Mouse (Mus musculus) neural tube, embryonic 14.5 days (tissue): ENCODE results near the gene Grk6. TPM values are rescaled to one million over a fixed set of nuclear protein-coding genes. Genes with fewer than 3 reads are reported as not detected.

ENCODE experiments used
- ATAC-seq: fragments of 200-750 bp; cut with Nextera tagmentation; 2 replicates; pipeline ENCODE4 v1.8.0; 2017; ENCODE audit warnings: low read depth, mild to moderate bottlenecking, moderate TSS enrichment, moderate library complexity
- H3K27ac ChIP-seq: fragments of 300-500 bp; sonication (generic); 2 replicates; pipeline ENCODE4 v1.5.1; 2014; ENCODE audit warnings: low read depth, mild to moderate bottlenecking, control low read depth, low read length, moderate library complexity, mixed read lengths
- H3K27me3 ChIP-seq: fragments of 300-500 bp; sonication (generic); 2 replicates; pipeline ENCODE4 v1.6.1; 2014; ENCODE audit warnings: low read length; ENCODE audit not compliant: control insufficient read depth, insufficient read depth
- H3K36me3 ChIP-seq: fragments of 300-500 bp; sonication (generic); 2 replicates; pipeline ENCODE4 v1.6.1; 2014; ENCODE audit warnings: low read length, mixed read lengths; ENCODE audit not compliant: control insufficient read depth, insufficient read depth
- H3K4me1 ChIP-seq: fragments of 300-500 bp; sonication (generic); 2 replicates; pipeline ENCODE4 v1.6.1; 2014; ENCODE audit warnings: low read length; ENCODE audit not compliant: control insufficient read depth, insufficient read depth
- H3K4me2 ChIP-seq: fragments of 300-500 bp; sonication (generic); 2 replicates; pipeline ENCODE4 v1.6.1; 2014; ENCODE audit warnings: mild to moderate bottlenecking, low read depth, low read length, control low read depth
- H3K4me3 ChIP-seq: fragments of 300-500 bp; sonication (generic); 2 replicates; pipeline ENCODE4 v1.5.1; 2014; ENCODE audit warnings: low read depth, low read length, control low read depth, mixed read lengths
- H3K9ac ChIP-seq: fragments of 300-500 bp; sonication (generic); replicated peaks from 2 replicates; pipeline ENCODE4 v1.6.1; 2014; ENCODE audit warnings: low read depth, mild to moderate bottlenecking, control low read depth, low read length, mixed read lengths
- H3K9me3 ChIP-seq: fragments of 300-500 bp; sonication (generic); 2 replicates; pipeline ENCODE4 v1.6.1; 2016; ENCODE audit warnings: low read length; ENCODE audit not compliant: control insufficient read depth
- WGBS: fragments of 180-500 bp; shearing (Covaris S2); extraction: QIAGEN DNeasy Blood & Tissue Kit; methylation state at CpG from one replicate; pipeline ENCODE4 v1.1.7; 2014; 5-methylcytosine and 5-hydroxymethylcytosine counted together
- polyA plus RNA-seq: library from polyadenylated mRNA; unstranded; fragments of >200 nt; fragmentation: Nextera tagmentation; extraction: Ambion mirVana; gene quantifications from 2 replicates; pipeline ENCODE4 v1.2.1, GENCODE M21; 2014

Gene Grk6
- polyA plus RNA-seq, 1 experiment from 2014 or later = 39.0 TPM

DNA sequence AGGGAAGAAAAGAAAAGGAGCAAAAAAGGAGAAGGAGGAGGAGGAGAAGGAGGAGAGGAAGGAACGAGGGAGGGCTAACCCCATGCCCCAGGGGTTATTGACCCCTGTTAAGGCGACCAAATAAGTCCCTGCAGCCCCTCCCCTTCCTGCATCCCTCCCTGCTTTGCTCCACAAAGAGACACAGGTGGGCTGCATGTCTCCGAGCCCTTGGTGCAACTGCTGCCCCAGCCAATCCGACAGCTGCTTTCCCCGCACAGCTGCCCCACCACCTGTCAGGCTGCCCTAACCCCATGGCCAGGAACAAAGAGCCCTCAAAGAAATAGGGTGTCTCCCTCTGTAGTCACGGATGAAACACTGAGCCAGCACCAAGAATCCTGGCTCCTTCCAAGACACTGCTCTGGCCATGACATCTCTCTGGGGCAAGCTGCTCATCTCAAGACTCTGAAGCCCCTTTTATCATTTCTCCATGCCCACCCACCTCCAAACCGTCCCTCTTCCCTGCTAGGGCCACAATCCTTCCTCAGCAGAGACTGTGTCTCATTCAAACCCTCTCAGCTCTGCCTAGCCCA is 39.7 kb downstream of the Grk6 start:
- Histone ChIP-seq H3K4me3 (peak overlapping the region; percentile 99), H3K27me3 (peaks cover 2% of the 10 kb centered on the region; the same call in 1 of the 2 replicates), H3K36me3 (peaks cover 33% of the 10 kb centered on the region), H3K9me3 (no peaks in the 10 kb centered on the region), H3K27ac (peak overlapping the region; percentile 74), H3K9ac (peak overlapping the region; percentile 100), H3K4me2 (peak overlapping the region; percentile 97), H3K4me1 (peaks cover 42% of the 10 kb centered on the region)
- ATAC-seq = no peak
- WGBS = 10% methylated on average over 7 of the region's 7 CpGs

DNA sequence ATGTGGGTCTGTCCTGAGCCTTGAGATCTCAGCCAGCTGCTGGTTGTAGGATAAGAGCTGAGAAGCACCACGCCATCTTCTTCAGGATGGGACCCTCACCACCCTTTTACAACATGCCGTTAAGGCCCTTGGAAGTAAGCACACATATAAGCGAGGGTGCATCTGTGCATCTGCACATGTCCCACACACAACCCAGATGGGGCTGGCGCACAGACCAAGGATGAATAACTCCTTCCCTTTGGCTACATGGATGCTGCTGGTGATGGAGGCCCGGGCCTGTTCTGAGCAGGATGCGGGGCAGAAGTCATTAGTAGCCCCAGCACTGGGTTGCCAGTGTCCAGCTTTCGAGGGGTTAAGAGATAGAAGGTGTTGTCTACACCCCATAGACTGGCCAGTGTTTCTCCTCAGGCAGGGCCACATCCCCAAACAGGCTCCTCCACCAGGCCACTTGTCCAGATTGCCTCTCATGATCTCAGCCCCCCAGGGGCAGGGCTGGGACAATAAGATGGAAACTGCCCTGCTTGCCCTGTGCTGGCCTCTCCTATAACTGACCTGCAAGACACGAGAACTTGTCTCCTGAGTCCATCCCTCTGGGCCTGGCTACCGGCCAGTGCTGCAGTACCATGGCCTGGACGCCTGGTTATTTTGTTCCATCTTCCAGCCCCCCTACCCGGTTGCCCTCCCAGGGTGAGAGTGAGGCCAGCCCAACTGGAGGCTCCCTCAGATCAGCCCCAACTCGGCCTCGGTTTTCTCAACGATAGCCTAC is 41.3 kb downstream of the Grk6 start:
- 16% methylated on average over 14 of the region's 14 CpGs for WGBS
- peaks cover 2% of the 10 kb centered on the region; the same call in 1 of the 2 replicates for H3K27me3 ChIP-seq
- peak overlapping the region; percentile 97 for H3K4me2 ChIP-seq
- no peak for ATAC-seq
- peaks cover 17% of the 10 kb centered on the region for H3K36me3 ChIP-seq
- peak overlapping the region; percentile 99 for H3K27ac ChIP-seq
- H3K4me1 ChIP-seq = peaks cover 42% of the 10 kb centered on the region
- H3K9me3 ChIP-seq = no peaks in the 10 kb centered on the region
- peak overlapping the region; percentile 100 for H3K9ac ChIP-seq
- peak overlapping the region; percentile 99 for H3K4me3 ChIP-seq

GRCm38 (mm10) chr13:55486916-55487577 is 42.2 kb downstream of the Grk6 start:
- Histone ChIP-seq H3K36me3 (peaks cover 8% of the 10 kb centered on the region), H3K27ac (peak overlapping the region; percentile 99), H3K4me1 (peaks cover 42% of the 10 kb centered on the region), H3K4me3 (peak overlapping the region; percentile 99), H3K9me3 (no peaks in the 10 kb centered on the region), H3K4me2 (peak overlapping the region; percentile 97), H3K27me3 (peaks cover 2% of the 10 kb centered on the region; the same call in 1 of the 2 replicates), H3K9ac (peak overlapping the region; percentile 100)
- under 1% methylated on average over 25 of the region's 29 CpGs for WGBS
- peak; percentile 38 for ATAC-seq

- ATAC-seq = peak; percentile 79
- H3K9me3 ChIP-seq = no peaks in the 10 kb centered on the region
Observed at GRCm38 (mm10) chr13:55487578-55488498, 43.0 kb downstream of the Grk6 start, which contains the start of gene Dbn1. Gene Dbn1 (minus strand): TSS chr13:55488111.

GRCm38 (mm10) chr13:55494257-55494656 is 49.4 kb downstream of the Grk6 start:
- H3K9ac ChIP-seq = no peak overlapping the region
- H3K27ac ChIP-seq = no peak overlapping the region
- no peak for ATAC-seq
- no peaks in the 10 kb centered on the region for H3K27me3 ChIP-seq
- peaks cover 12% of the 10 kb centered on the region; the same call in 1 of the 2 replicates for H3K4me1 ChIP-seq
- H3K4me3 ChIP-seq = no peak overlapping the region
- 0 out of 2 replicates have a peak, but pooled peaks cover 6% of the 10 kb centered on the region for H3K36me3 ChIP-seq
- no peak overlapping the region for H3K4me2 ChIP-seq
- WGBS = 28% methylated on average over 2 of the region's 2 CpGs
- H3K9me3 ChIP-seq = no peaks in the 10 kb centered on the region

More at GRCm38 (mm10) chr13:55487578-55488498, 43.0 kb downstream of the Grk6 start, which contains the start of gene Dbn1:
- peak within 1 kb of the TSS; percentile 99 for H3K4me3 ChIP-seq
- peaks cover under 1% of the 10 kb centered on the region; the same call in 1 of the 2 replicates for H3K36me3 ChIP-seq
- peaks cover 34% of the 10 kb centered on the region for H3K4me1 ChIP-seq
- H3K27ac ChIP-seq = peak within 1 kb of the TSS; percentile 99
- under 1% methylated on average over 29 of the region's 83 CpGs for WGBS
- H3K4me2 ChIP-seq = peak within 1 kb of the TSS; percentile 97
- peak within 1 kb of the TSS; percentile 100 for H3K9ac ChIP-seq
- H3K27me3 ChIP-seq = peaks cover 2% of the 10 kb centered on the region; the same call in 1 of the 2 replicates

DNA sequence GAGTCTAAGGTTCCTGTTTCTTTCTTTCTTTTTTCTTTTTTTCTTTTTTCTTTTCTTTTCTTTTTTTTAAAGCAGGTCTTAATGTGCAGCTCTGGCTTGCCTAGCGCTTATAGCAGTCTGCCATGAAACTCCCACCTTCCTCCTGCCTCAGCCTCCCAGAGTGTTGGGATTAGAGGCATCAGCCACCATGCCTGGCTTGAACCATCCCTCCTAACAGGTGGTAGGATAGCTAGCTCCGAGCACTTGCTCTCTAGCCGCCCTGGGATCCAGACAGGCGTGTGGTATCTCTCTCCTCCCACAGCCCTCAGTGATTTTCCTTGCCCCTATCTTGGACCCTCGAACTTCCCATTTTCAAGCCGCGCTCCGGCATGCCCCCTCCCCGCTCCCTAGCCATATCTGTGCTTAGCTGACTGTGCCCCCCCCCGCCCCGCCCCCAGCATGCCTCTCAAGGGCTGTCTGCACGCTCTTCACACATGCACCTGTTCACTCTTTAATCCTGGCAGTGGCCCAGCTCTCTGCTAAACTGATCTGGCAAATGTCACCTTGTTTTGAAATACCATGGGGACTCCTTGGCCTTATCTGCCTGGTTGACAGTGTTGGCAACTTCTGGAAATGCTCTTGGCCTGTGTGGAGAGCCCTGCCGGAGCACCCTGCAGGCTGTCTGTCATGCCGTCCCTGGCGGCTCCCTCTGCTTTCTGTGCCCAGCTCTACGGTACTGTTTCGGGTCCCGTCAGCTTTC is 50.2 kb downstream of the Grk6 start:
- WGBS = 21% methylated on average over 18 of the region's 18 CpGs
- Histone ChIP-seq H3K4me1 (peaks cover 12% of the 10 kb centered on the region; the same call in 1 of the 2 replicates), H3K27me3 (no peaks in the 10 kb centered on the region), H3K9me3 (no peaks in the 10 kb centered on the region), H3K4me2 (no peak overlapping the region), H3K36me3 (0 out of 2 replicates have a peak, but pooled peaks cover 6% of the 10 kb centered on the region), H3K9ac (0 out of 2 replicates have a peak overlapping the region, but pooled peaks have one; percentile 0), H3K27ac (no peak overlapping the region), H3K4me3 (no peak overlapping the region)
- ATAC-seq = peak; percentile 35; the same call in 1 of the 2 replicates

DNA sequence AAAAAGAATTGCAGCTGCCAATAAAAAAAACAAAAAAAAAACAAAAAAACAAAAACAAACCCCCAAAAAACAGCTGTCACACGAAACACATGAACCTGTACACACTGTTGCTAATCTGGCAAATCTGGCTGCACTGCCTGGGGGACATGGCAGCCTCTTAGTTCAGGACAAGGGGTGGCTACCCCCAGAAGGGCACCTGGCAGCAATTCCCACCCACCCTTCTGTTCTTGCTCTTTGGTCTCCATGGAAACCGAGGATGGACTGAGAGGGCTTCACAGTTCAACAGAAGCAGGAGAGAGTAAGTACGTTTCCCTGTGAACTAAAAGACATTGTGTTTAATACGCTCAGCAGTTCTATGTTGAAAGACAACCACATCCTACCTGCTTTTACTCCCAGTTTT is 50.8 kb downstream of the Grk6 start:
- no peak overlapping the region for H3K9ac ChIP-seq
- no peak overlapping the region for H3K4me2 ChIP-seq
- H3K36me3 ChIP-seq = 0 out of 2 replicates have a peak, but pooled peaks cover 6% of the 10 kb centered on the region

More for the DNA sequence above, 50.8 kb downstream of the Grk6 start:
- ATAC-seq = no peak
- WGBS = 20% methylated on average over 4 of the region's 4 CpGs
- Histone ChIP-seq H3K9me3 (no peaks in the 10 kb centered on the region), H3K4me1 (peaks cover 12% of the 10 kb centered on the region; the same call in 1 of the 2 replicates), H3K27ac (no peak overlapping the region), H3K4me3 (no peak overlapping the region), H3K27me3 (no peaks in the 10 kb centered on the region)
